Mouse (Mus musculus) Patski (cell line): Measurements from ENCODE around the gene Csf3r. TPM values are rescaled to one million over a fixed set of nuclear protein-coding genes. Genes with fewer than 3 reads are reported as not detected.

ENCODE experiments used
- ATAC-seq: fragments of 100-300 bp; one replicate; pipeline ENCODE4 v1.8.0; 2021
- CTCF ChIA-PET: fragments of 350-600 bp; sonication (Branson Sonifier 250); formaldehyde crosslinking; loops from one replicate; lab custom pipeline; 2022; ENCODE audit warnings: inconsistent platforms; lab: Charles Lee
- POLR2A ChIA-PET: fragments of 350-600 bp; sonication (Branson Sonifier 250); formaldehyde crosslinking; loops from one replicate; lab custom pipeline; 2022; ENCODE audit warnings: antibody characterized with exemption, inconsistent platforms; lab: Charles Lee
- DNase-seq: peaks from one replicate; pipeline ENCODE4 v3.0.0-alpha.2; 2011; ENCODE audit warnings: low read depth, low spot score
- H3K27me3 ChIP-seq: fragments of 371-371 bp; one replicate; pipeline ENCODE4 v1.5.1; 2021
- CTCF ChIP-seq: fragments of 100-300 bp; IDR thresholded peaks from one replicate; pipeline ENCODE4 v1.5.1; 2021
- in situ Hi-C: fragments of 300-500 bp; cut with MboI; formaldehyde crosslinking; loops from 3 replicates; pipeline ENCODE4 v1.11.1; 2018; ENCODE audit warnings: low pct_unique_long_range_greater_than_20kb, mixed read lengths
- polyA plus RNA-seq: library from polyadenylated mRNA; unstranded; gene quantifications from one replicate; pipeline ENCODE4 v1.2.3, GENCODE M21; 2021

Gene Csf3r
- polyA plus RNA-seq, 1 experiment from 2014 or later: not detected

- in situ Hi-C loops: no loop called here
- H3K27me3 ChIP-seq: no peaks in the 10 kb centered on the region
- ChIA-PET POLR2A (no interaction called here), CTCF (interaction anchor here (1.9 kb wide), 1 partner anchor 11 kb away, joined by 6 read pairs; no protein-coding TSS in a partner anchor)
- ATAC-seq: no peak
- DNase-seq: no peak
- no peak for TF ChIP-seq CTCF
Observed at GRCm38 (mm10) chr4:126001311-126002199, 22.8 kb upstream of the Csf3r start.

GRCm38 (mm10) chr4:126017676-126018332 is 6.5 kb upstream of the Csf3r start:
- POLR2A ChIA-PET: no interaction called here
- ATAC-seq: no peak

GRCm38 (mm10) chr4:126018966-126019538 is 5.3 kb upstream of the Csf3r start:
- no peak for ATAC-seq
- DNase-seq: no peak
- H3K27me3 ChIP-seq: peaks cover 8% of the 10 kb centered on the region
- CTCF ChIA-PET: no interaction called here
- in situ Hi-C loops: no loop called here
- TF ChIP-seq CTCF: no peak
- POLR2A ChIA-PET: no interaction called here

More at GRCm38 (mm10) chr4:126017676-126018332, 6.5 kb upstream of the Csf3r start:
- DNase-seq: no peak
- peaks cover 8% of the 10 kb centered on the region for H3K27me3 ChIP-seq
- CTCF ChIA-PET: no interaction called here
- in situ Hi-C loops: no loop called here
- TF ChIP-seq CTCF: no peak

- ATAC-seq (no peak), DNase-seq (no peak)
- CTCF ChIA-PET: no interaction called here
- peaks cover 11% of the 10 kb centered on the region for H3K27me3 ChIP-seq
- no peak for TF ChIP-seq CTCF
- POLR2A ChIA-PET: no interaction called here
- in situ Hi-C loops: no loop called here
Observed at GRCm38 (mm10) chr4:126025801-126026200, 1.5 kb downstream of the Csf3r start.

- POLR2A ChIA-PET: interaction anchor here (0.7 kb wide), 1 partner anchor 86 kb away, joined by 3 read pairs; no protein-coding TSS in a partner anchor
Observed at GRCm38 (mm10) chr4:126027980-126028379, 3.6 kb downstream of the Csf3r start.

GRCm38 (mm10) chr4:126029042-126029441 is 4.7 kb downstream of the Csf3r start:
- in situ Hi-C loops: no loop called here
- CTCF ChIA-PET: no interaction called here
- POLR2A ChIA-PET: no interaction called here
- H3K27me3 ChIP-seq: peaks cover 6% of the 10 kb centered on the region
- DNase-seq: no peak
- TF ChIP-seq CTCF: no peak
- no peak for ATAC-seq

More at GRCm38 (mm10) chr4:126027980-126028379, 3.6 kb downstream of the Csf3r start:
- DNase-seq: no peak
- in situ Hi-C loops: no loop called here
- H3K27me3 ChIP-seq: peaks cover 6% of the 10 kb centered on the region
- ATAC-seq: no peak
- TF ChIP-seq CTCF: no peak
- CTCF ChIA-PET: no interaction called here

- ChIA-PET CTCF (no interaction called here), POLR2A (no interaction called here)
- no peak for TF ChIP-seq CTCF
- DNase-seq: no peak
- peaks cover under 1% of the 10 kb centered on the region for H3K27me3 ChIP-seq
- no peak for ATAC-seq
- in situ Hi-C loops: no loop called here
Observed at GRCm38 (mm10) chr4:126030705-126031104, 6.4 kb downstream of the Csf3r start.

- ChIA-PET POLR2A (no interaction called here), CTCF (no interaction called here)
- H3K27me3 ChIP-seq: no peaks in the 10 kb centered on the region
- DNase-seq (no peak), ATAC-seq (no peak)
- in situ Hi-C loops: no loop called here
- TF ChIP-seq CTCF: no peak
Observed at GRCm38 (mm10) chr4:126035413-126035812, 11.1 kb downstream of the Csf3r start.

GRCm38 (mm10) chr4:126046851-126047585 is 22.7 kb downstream of the Csf3r start, which contains the start of gene Mrps15:
Mrps15 (plus strand) TSS chr4:126046925.
- in situ Hi-C loops: no loop called here
- CTCF ChIA-PET: interaction anchor here (1.0 kb wide), 1 partner anchor 21 kb away, joined by 3 read pairs; no protein-coding TSS in a partner anchor
- ATAC-seq (peak; percentile 87), DNase-seq (no peak)
- no peak for TF ChIP-seq CTCF
- H3K27me3 ChIP-seq: no peaks in the 10 kb centered on the region
- POLR2A ChIA-PET: interaction anchor here (0.5 kb wide), 1 partner anchor 146 kb away, joined by 6 read pairs; no protein-coding TSS in a partner anchor

- no peak for ATAC-seq
- ChIA-PET CTCF (no interaction called here), POLR2A (no interaction called here)
- DNase-seq: no peak
- TF ChIP-seq CTCF: no peak
- in situ Hi-C loops: no loop called here
- no peaks in the 10 kb centered on the region for H3K27me3 ChIP-seq
Observed at GRCm38 (mm10) chr4:126051617-126052016, 27.3 kb downstream of the Csf3r start.
